Mouse (Mus musculus) forelimb bud, embryonic 11.5 days (tissue): ENCODE results near the gene Fkbp7.
"Not testable (repeated sequence)": the region's sequence is repeated elsewhere in the genome, so short reads cannot be mapped to it uniquely, and the experiment has no call there.

ENCODE experiments used
- DNase-seq: peaks from one replicate; pipeline ENCODE4 v3.0.0-alpha.2; 2012; ENCODE audit warnings: low read depth, low spot score

Fkbp7 gene

GRCm38 (mm10) chr2:76667200-76667599, 5.7 kb downstream of the Fkbp7 start:
- DNase-seq: no peak

GRCm38 (mm10) chr2:76665531-76665930, 7.4 kb downstream of the Fkbp7 start:
- DNase-seq: no peak

GRCm38 (mm10) chr2:76659419-76659818, 13.5 kb downstream of the Fkbp7 start:
- DNase-seq: no peak

- DNase-seq: no peak
Measured at GRCm38 (mm10) chr2:76658551-76658950, 14.4 kb downstream of the Fkbp7 start.

GRCm38 (mm10) chr2:76655982-76656381, 16.9 kb downstream of the Fkbp7 start:
- DNase-seq: peak; percentile 18

GRCm38 (mm10) chr2:76655444-76655843, 17.5 kb downstream of the Fkbp7 start:
- no peak for DNase-seq

GRCm38 (mm10) chr2:76654646-76655045, 18.3 kb downstream of the Fkbp7 start:
- no peak for DNase-seq

- no peak for DNase-seq
Measured at GRCm38 (mm10) chr2:76653070-76653469, 19.8 kb downstream of the Fkbp7 start.

GRCm38 (mm10) chr2:76648666-76649141, 24.2 kb downstream of the Fkbp7 start:
- peak; percentile 48 for DNase-seq

- DNase-seq: peak; percentile 99
Measured at GRCm38 (mm10) chr2:76647883-76648570, 24.9 kb downstream of the Fkbp7 start, which contains the start of the genes Prkra and Pjvk. Prkra (minus strand) TSS chr2:76648015. Pjvk (plus strand) TSS chr2:76648476.

GRCm38 (mm10) chr2:76647441-76647869, 25.5 kb downstream of the Fkbp7 start:
- DNase-seq: peak; percentile 48

- DNase-seq: no peak
Measured at GRCm38 (mm10) chr2:76643801-76644200, 29.1 kb downstream of the Fkbp7 start.

GRCm38 (mm10) chr2:76639637-76640036, 33.3 kb downstream of the Fkbp7 start:
- no peak for DNase-seq

- no peak for DNase-seq
Measured at GRCm38 (mm10) chr2:76631600-76631999, 41.3 kb downstream of the Fkbp7 start.

- no peak for DNase-seq
Measured at GRCm38 (mm10) chr2:76630293-76630692, 42.6 kb downstream of the Fkbp7 start.

- not testable (repeated sequence) for DNase-seq
Measured at GRCm38 (mm10) chr2:76622316-76622715, 50.6 kb downstream of the Fkbp7 start.

GRCm38 (mm10) chr2:76621724-76622123, 51.2 kb downstream of the Fkbp7 start:
- no peak for DNase-seq

GRCm38 (mm10) chr2:76620188-76620587, 52.7 kb downstream of the Fkbp7 start:
- no peak for DNase-seq

GRCm38 (mm10) chr2:76618078-76618477, 54.8 kb downstream of the Fkbp7 start:
- DNase-seq: peak; percentile 54
